Mouse (Mus musculus): Measurements from ENCODE around the gene Mrpl35.

The Mrpl35 gene

GRCm38 (mm10) chr6:71801011-71801713, 25.6 kb downstream of the Mrpl35 start:
- no peak for DNase-seq (ENCODE audit: extremely low spot score, low read depth, low spot score)

GRCm38 (mm10) chr6:71799391-71799790, 27.4 kb downstream of the Mrpl35 start:
- no peak for DNase-seq (ENCODE audit: extremely low spot score, low read depth, low spot score)

- no peak for DNase-seq (ENCODE audit: extremely low spot score, low read depth, low spot score)
These were observed 35.0 kb downstream of the Mrpl35 start for GRCm38 (mm10) chr6:71791771-71792170.

GRCm38 (mm10) chr6:71788348-71788747, 38.4 kb downstream of the Mrpl35 start:
- DNase-seq (ENCODE audit: extremely low spot score, low read depth, low spot score) = no peak

- no peak for DNase-seq (ENCODE audit: extremely low spot score, low read depth, low spot score)
These were observed 43.6 kb downstream of the Mrpl35 start for GRCm38 (mm10) chr6:71783165-71783564.

- no peak for DNase-seq (ENCODE audit: extremely low spot score, low read depth, low spot score)
These were observed 46.3 kb downstream of the Mrpl35 start for GRCm38 (mm10) chr6:71780431-71780830.

DNA sequence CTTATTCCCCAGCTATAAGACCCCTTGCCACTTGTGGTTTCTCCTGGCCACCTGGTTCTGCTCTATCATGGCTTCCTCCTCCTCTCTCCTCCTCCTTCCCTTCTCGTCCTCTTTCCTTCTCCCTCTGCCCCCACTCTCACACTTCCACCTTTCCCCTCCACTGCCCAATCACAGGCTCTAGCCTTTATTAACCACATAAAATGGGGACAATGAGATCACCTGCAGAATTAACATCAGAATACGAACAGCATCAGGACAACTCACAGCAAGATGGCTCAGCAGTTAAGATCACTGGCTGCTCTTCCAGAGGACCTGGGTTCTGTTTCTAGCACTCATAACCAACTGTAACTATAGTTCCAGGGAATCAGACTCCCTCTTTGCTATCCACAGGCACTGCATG, 46.9 kb downstream of the Mrpl35 start:
- no peak for DNase-seq (ENCODE audit: extremely low spot score, low read depth, low spot score)

- DNase-seq (ENCODE audit: extremely low spot score, low read depth, low spot score) = no peak
These were observed 48.8 kb downstream of the Mrpl35 start for GRCm38 (mm10) chr6:71778016-71778415.

DNA sequence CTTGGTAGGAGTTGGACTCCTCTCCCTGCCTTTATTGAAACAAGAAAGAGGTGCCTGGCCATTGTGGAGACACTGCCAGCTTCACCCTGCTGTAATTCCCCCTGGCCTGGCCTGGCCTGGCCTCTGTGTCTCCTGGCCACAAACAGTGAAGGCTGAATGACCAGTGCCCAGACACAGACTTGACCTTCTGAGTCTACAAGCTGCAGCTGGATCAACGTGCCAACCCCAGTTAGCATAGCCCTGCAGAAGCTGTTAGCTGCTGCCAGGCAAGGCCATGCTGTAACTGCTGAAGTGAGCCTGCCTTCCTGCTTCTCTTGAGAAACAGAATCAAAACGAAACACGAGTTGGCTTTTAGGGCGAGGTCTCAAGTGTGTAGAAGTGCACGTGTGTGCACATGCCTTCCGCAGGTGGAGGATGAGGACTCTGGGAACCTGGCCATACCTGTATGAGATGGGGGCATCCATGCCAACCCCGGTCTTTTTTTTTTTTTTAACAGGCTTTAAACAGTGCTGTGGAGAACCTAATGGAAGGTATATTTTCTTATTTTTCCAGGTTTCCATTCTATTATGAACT, 54.0 kb downstream of the Mrpl35 start:
- no peak for DNase-seq (ENCODE audit: extremely low spot score, low read depth, low spot score)

GRCm38 (mm10) chr6:71772156-71772555, 54.6 kb downstream of the Mrpl35 start:
- DNase-seq (ENCODE audit: extremely low spot score, low read depth, low spot score) = no peak

- DNase-seq (ENCODE audit: extremely low spot score, low read depth, low spot score) = no peak
These were observed 55.5 kb downstream of the Mrpl35 start for GRCm38 (mm10) chr6:71771282-71771681.

GRCm38 (mm10) chr6:71770856-71771255, 55.9 kb downstream of the Mrpl35 start:
- DNase-seq (ENCODE audit: extremely low spot score, low read depth, low spot score) = no peak

DNA sequence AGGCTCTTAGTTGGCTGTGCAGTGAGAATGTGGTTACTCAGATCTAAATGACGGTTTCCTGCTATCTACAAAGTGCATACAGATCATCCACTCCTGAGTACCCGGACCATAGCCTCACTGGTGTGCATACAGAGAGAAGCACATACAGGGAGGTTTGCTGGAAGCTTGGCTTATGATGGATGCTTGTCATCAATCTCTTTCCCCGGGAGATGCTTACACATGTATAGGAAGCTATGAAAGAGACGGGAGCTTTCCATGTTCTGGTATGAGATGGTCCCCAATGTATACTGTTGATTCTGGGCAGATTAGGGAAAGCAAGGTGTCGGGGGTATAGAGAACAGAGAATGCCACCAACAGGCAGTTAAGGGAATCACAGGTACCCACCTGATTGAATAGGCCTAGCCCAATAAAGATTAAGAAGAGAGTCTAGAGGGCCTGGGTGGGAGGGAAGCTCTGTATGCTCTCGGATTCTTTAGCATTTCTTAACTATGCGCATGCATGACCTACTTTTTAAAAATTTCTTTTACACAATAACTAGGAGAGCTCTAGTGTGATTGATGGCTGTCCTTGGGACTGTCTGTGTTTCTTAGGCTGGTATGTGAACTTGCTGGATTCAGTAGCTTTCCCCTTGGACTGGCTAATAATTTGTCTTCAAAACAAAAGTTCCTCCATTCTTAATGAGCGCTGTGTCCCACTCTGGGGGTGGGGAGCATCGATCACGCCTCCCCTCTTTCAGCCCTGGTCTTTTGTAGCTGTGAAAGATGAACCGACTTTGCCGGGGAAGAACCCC, 56.7 kb downstream of the Mrpl35 start:
- no peak for DNase-seq (ENCODE audit: extremely low spot score, low read depth, low spot score)

GRCm38 (mm10) chr6:71767761-71768160, 59.0 kb downstream of the Mrpl35 start:
- no peak for DNase-seq (ENCODE audit: extremely low spot score, low read depth, low spot score)
